24 mouse cellular contexts compared by ENCODE assay signal in genomic region chr13:83884226-83884625, GRCm38 (mm10).
DNase-seq lines count a peak whose midpoint lies in the region; ATAC-seq lines count a peak whose summit lies in the region.
"Had no signal": no experiment of that assay in that cellular context is flagged by ENCODE, and none has a peak within 500 bp of the region (broad histone marks: within the 10 kb centered on the region; RNA-seq: fewer than 3 reads in every experiment).

No protein-coding gene starts in this region.

- no peak for DNase-seq in neural tube, embryonic 10.5 days (ENCODE audit: extremely low spot score, low spot score)
- no peak for DNase-seq in hindbrain, embryonic 14.5 days (ENCODE audit: low spot score)
- DNase-seq in thymus, postnatal 36 days, result no peak
- DNase-seq in adrenal gland, postnatal 25 days, result no peak
- DNase-seq: cerebellum, adult 9-11 months; gastrocnemius, adult 2 months; heart, postnatal 14 days; kidney, adult 2 months; kidney, postnatal 10 days; lung, adult 18-20 months; lung, postnatal 14 days; right cerebral cortex, adult 18-20 months; thymus, postnatal 14 days had no signal

- WGBS in neural tube, embryonic 13.5 days, result 63% methylated on average over 4 of the region's 4 CpGs
- 57% methylated on average over 4 of the region's 4 CpGs for WGBS in forebrain, embryonic 13.5 days
- whole genome bisulfite sequencing in hindbrain, embryonic 14.5 days, result 58% methylated on average over 4 of the region's 4 CpGs
- 51% methylated on average over 4 of the region's 4 CpGs for WGBS in midbrain, embryonic 16.5 days

- H3K4me3 ChIP-seq in neural tube, embryonic 13.5 days, result no peak overlapping the region
- H3K4me3 ChIP-seq in forebrain, embryonic 13.5 days, result no peak overlapping the region
- no peak overlapping the region for H3K4me3 ChIP-seq in hindbrain, embryonic 14.5 days (replicated peaks; ENCODE audit: low read length)
- H3K4me3 ChIP-seq in midbrain, embryonic 16.5 days (ENCODE audit: low read depth, low read length), result no peak overlapping the region
- H3K4me3 ChIP-seq: embryonic facial prominence, embryonic 15.5 days; gastrocnemius, adult 2 months; heart, embryonic 12.5 days; layer of hippocampus, adult 2 months; left cerebral cortex, adult 2 months; limb, embryonic 10.5 days; megakaryocyte, embryonic 14.5 days; myocyte had no signal

- H3K9ac ChIP-seq in neural tube, embryonic 13.5 days, result no peak overlapping the region
- H3K9ac ChIP-seq in forebrain, embryonic 13.5 days, result no peak overlapping the region
- no peak overlapping the region for H3K9ac ChIP-seq in hindbrain, embryonic 14.5 days
- H3K9ac ChIP-seq in midbrain, embryonic 16.5 days (ENCODE audit: low read depth, low read length), result no peak overlapping the region
- H3K9ac ChIP-seq: embryonic facial prominence, embryonic 15.5 days; heart, embryonic 12.5 days had no signal

- H3K27ac ChIP-seq in neural tube, embryonic 13.5 days (replicated peaks), result peak overlapping the region; percentile 65
- H3K27ac ChIP-seq in forebrain, embryonic 13.5 days, result peak overlapping the region; percentile 79
- H3K27ac ChIP-seq in hindbrain, embryonic 14.5 days, result peak overlapping the region; percentile 69
- H3K27ac ChIP-seq in midbrain, embryonic 16.5 days (ENCODE audit: low read length), result peak overlapping the region; percentile 17
- H3K27ac ChIP-seq: embryonic facial prominence, embryonic 15.5 days; gastrocnemius, adult 2 months; layer of hippocampus, adult 2 months; left cerebral cortex, adult 2 months; limb, embryonic 10.5 days had no signal

- no peaks in the 10 kb centered on the region for H3K27me3 ChIP-seq in neural tube, embryonic 13.5 days
- H3K27me3 ChIP-seq in forebrain, embryonic 13.5 days, result no peaks in the 10 kb centered on the region
- H3K27me3 ChIP-seq in hindbrain, embryonic 14.5 days (ENCODE audit: control insufficient read depth, insufficient read depth, low read length), result no peaks in the 10 kb centered on the region
- H3K27me3 ChIP-seq in midbrain, embryonic 16.5 days (ENCODE audit: control insufficient read depth, insufficient read depth, low read depth, low read length), result no peaks in the 10 kb centered on the region
- H3K27me3 ChIP-seq: embryonic facial prominence, embryonic 15.5 days; heart, embryonic 12.5 days; megakaryocyte, embryonic 14.5 days had no signal

- no peak for ATAC-seq in neural tube, embryonic 13.5 days (ENCODE audit: low read depth)
- ATAC-seq in forebrain, embryonic 13.5 days, result no peak
- ATAC-seq in hindbrain, embryonic 14.5 days (ENCODE audit: low FRiP score), result no peak
- no peak for ATAC-seq in midbrain, embryonic 16.5 days
- ATAC-seq: inflammation-experienced regulatory T-cells, adult 6 months had no signal

- H3K4me1 ChIP-seq in neural tube, embryonic 13.5 days (replicated peaks), result peaks cover 17% of the 10 kb centered on the region
- peaks cover 53% of the 10 kb centered on the region for H3K4me1 ChIP-seq in forebrain, embryonic 13.5 days
- H3K4me1 ChIP-seq in hindbrain, embryonic 14.5 days (replicated peaks; ENCODE audit: control insufficient read depth, insufficient read depth, low read length), result 0 out of 2 replicates have a peak, but pooled peaks cover 3% of the 10 kb centered on the region
- H3K4me1 ChIP-seq in midbrain, embryonic 16.5 days (ENCODE audit: control insufficient read depth, insufficient read depth, low read length), result peaks cover 13% of the 10 kb centered on the region
- H3K4me1 ChIP-seq: embryonic facial prominence, embryonic 15.5 days; heart, embryonic 12.5 days; limb, embryonic 10.5 days; megakaryocyte, embryonic 14.5 days had no signal

- H3K4me2 ChIP-seq in neural tube, embryonic 13.5 days, result no peak overlapping the region
- H3K4me2 ChIP-seq in forebrain, embryonic 13.5 days, result peak overlapping the region; percentile 42
- no peak overlapping the region for H3K4me2 ChIP-seq in hindbrain, embryonic 14.5 days (replicated peaks)
- no peak overlapping the region for H3K4me2 ChIP-seq in midbrain, embryonic 16.5 days (ENCODE audit: low read length)
- H3K4me2 ChIP-seq: embryonic facial prominence, embryonic 15.5 days; heart, embryonic 12.5 days had no signal

- no peaks in the 10 kb centered on the region for H3K9me3 ChIP-seq in neural tube, embryonic 13.5 days
- H3K9me3 ChIP-seq in forebrain, embryonic 13.5 days (replicated peaks), result no peaks in the 10 kb centered on the region
- H3K9me3 ChIP-seq in hindbrain, embryonic 14.5 days (ENCODE audit: control insufficient read depth, low read length), result no peaks in the 10 kb centered on the region
- no peaks in the 10 kb centered on the region for H3K9me3 ChIP-seq in midbrain, embryonic 16.5 days (replicated peaks; ENCODE audit: control insufficient read depth, low read length, poor library complexity, severe bottlenecking)
- H3K9me3 ChIP-seq: embryonic facial prominence, embryonic 15.5 days; heart, embryonic 12.5 days; limb, embryonic 10.5 days; megakaryocyte, embryonic 14.5 days had no signal

- H3K36me3 ChIP-seq in neural tube, embryonic 13.5 days, result no peaks in the 10 kb centered on the region
- H3K36me3 ChIP-seq in forebrain, embryonic 13.5 days (ENCODE audit: poor library complexity, severe bottlenecking), result no peaks in the 10 kb centered on the region
- H3K36me3 ChIP-seq in hindbrain, embryonic 14.5 days (replicated peaks; ENCODE audit: control insufficient read depth, insufficient read depth), result no peaks in the 10 kb centered on the region
- H3K36me3 ChIP-seq in midbrain, embryonic 16.5 days (ENCODE audit: control insufficient read depth, insufficient read depth, low read length), result no peaks in the 10 kb centered on the region
- H3K36me3 ChIP-seq: embryonic facial prominence, embryonic 15.5 days; heart, embryonic 12.5 days; limb, embryonic 10.5 days had no signal

Comparison
In these comparisons a context has a peak if more than half of its experiments do, and no peak if none do; other contexts are left out.
1. H3K27ac ChIP-seq: peak in every context shown above with its lines; median percentile 79 in forebrain, embryonic 13.5 days; 69 in hindbrain, embryonic 14.5 days; 65 in neural tube, embryonic 13.5 days; 17 in midbrain, embryonic 16.5 days.